Mouse (Mus musculus): Measurements from ENCODE around the gene Tspan4. TPM values are rescaled to one million over a fixed set of nuclear protein-coding genes. Genes with fewer than 3 reads are reported as not detected.

Tspan4 gene
- polyA plus RNA-seq, 1 experiment from 2014 or later = 57.1 TPM

GRCm38 (mm10) chr7:141524760-141525579 is 49.9 kb downstream of the Tspan4 start:
- Histone ChIP-seq H3K27me3 (no peaks in the 10 kb centered on the region), H3K4me3 (no peak overlapping the region), H3K4me2 (no peak overlapping the region), H3K9ac (peak overlapping the region; percentile 31; the same call in 1 of the 2 replicates), H3K27ac (replicated peaks) (0 out of 2 replicates have a peak overlapping the region, but pooled peaks have one; percentile 9), H3K4me1 (replicated peaks) (peaks cover 7% of the 10 kb centered on the region), H3K9me3 (no peaks in the 10 kb centered on the region), H3K36me3 (peaks cover 59% of the 10 kb centered on the region)
- ATAC-seq (ENCODE audit: low read depth) = peak; percentile 77
- 43% methylated on average over 6 of the region's 6 CpGs for WGBS

GRCm38 (mm10) chr7:141525580-141525925 is 50.5 kb downstream of the Tspan4 start:
- H3K9me3 ChIP-seq = no peaks in the 10 kb centered on the region
- no peak overlapping the region for H3K9ac ChIP-seq
- peaks cover 65% of the 10 kb centered on the region for H3K36me3 ChIP-seq
- H3K4me1 ChIP-seq (replicated peaks) = peaks cover 7% of the 10 kb centered on the region
- H3K27me3 ChIP-seq = no peaks in the 10 kb centered on the region
- no peak overlapping the region for H3K4me2 ChIP-seq
- no peak overlapping the region for H3K27ac ChIP-seq (replicated peaks)
- peak; percentile 49; the same call in 1 of the 2 replicates for ATAC-seq (ENCODE audit: low read depth)
- 91% methylated on average over 4 of the region's 4 CpGs for WGBS
- H3K4me3 ChIP-seq = no peak overlapping the region

GRCm38 (mm10) chr7:141535570-141535969 is 60.5 kb downstream of the Tspan4 start:
- Histone ChIP-seq H3K36me3 (peaks cover 14% of the 10 kb centered on the region), H3K9ac (no peak overlapping the region), H3K4me2 (no peak overlapping the region), H3K27ac (replicated peaks) (no peak overlapping the region), H3K9me3 (no peaks in the 10 kb centered on the region), H3K4me1 (replicated peaks) (peaks cover 20% of the 10 kb centered on the region), H3K27me3 (no peaks in the 10 kb centered on the region), H3K4me3 (no peak overlapping the region)
- no peak for ATAC-seq (ENCODE audit: low read depth)
- 65% methylated on average over 1 of the region's 1 CpGs for WGBS

- H3K4me3 ChIP-seq = peak overlapping the region; percentile 63
- no peaks in the 10 kb centered on the region for H3K36me3 ChIP-seq
- ATAC-seq (ENCODE audit: low read depth) = peak; percentile 59
- no peaks in the 10 kb centered on the region for H3K9me3 ChIP-seq
- H3K4me1 ChIP-seq (replicated peaks) = peaks cover 26% of the 10 kb centered on the region
- 0 out of 2 replicates have a peak, but pooled peaks cover 3% of the 10 kb centered on the region for H3K27me3 ChIP-seq
- peak overlapping the region; percentile 80 for H3K27ac ChIP-seq (replicated peaks)
- H3K4me2 ChIP-seq = peak overlapping the region; percentile 88
- WGBS = 20% methylated on average over 18 of the region's 18 CpGs
- peak overlapping the region; percentile 89 for H3K9ac ChIP-seq
Measured at GRCm38 (mm10) chr7:141538852-141539555, 64.0 kb downstream of the Tspan4 start.

- peak; percentile 97 for ATAC-seq (ENCODE audit: low read depth)
- H3K27me3 ChIP-seq = 0 out of 2 replicates have a peak, but pooled peaks cover 3% of the 10 kb centered on the region
- peak within 1 kb of the TSS; percentile 88 for H3K4me2 ChIP-seq
- no peaks in the 10 kb centered on the region for H3K36me3 ChIP-seq
- H3K9me3 ChIP-seq = no peaks in the 10 kb centered on the region
- peaks cover 26% of the 10 kb centered on the region for H3K4me1 ChIP-seq (replicated peaks)
- H3K9ac ChIP-seq = peak within 1 kb of the TSS; percentile 89
- 1% methylated on average over 46 of the region's 46 CpGs for WGBS
- peak within 1 kb of the TSS; percentile 80 for H3K27ac ChIP-seq (replicated peaks)
- H3K4me3 ChIP-seq = peak within 1 kb of the TSS; percentile 63
Measured at GRCm38 (mm10) chr7:141539556-141540311, 64.7 kb downstream of the Tspan4 start, which contains the start of gene Chid1. Chid1 (minus strand) TSS chr7:141539857.

GRCm38 (mm10) chr7:141540312-141541081 is 65.5 kb downstream of the Tspan4 start:
- H3K9me3 ChIP-seq = no peaks in the 10 kb centered on the region
- H3K27ac ChIP-seq (replicated peaks) = peak overlapping the region; percentile 80
- H3K9ac ChIP-seq = peak overlapping the region; percentile 73
- 51% methylated on average over 13 of the region's 13 CpGs for WGBS
- H3K4me1 ChIP-seq (replicated peaks) = peaks cover 26% of the 10 kb centered on the region
- peak overlapping the region; percentile 88 for H3K4me2 ChIP-seq
- peak; percentile 57 for ATAC-seq (ENCODE audit: low read depth)
- H3K27me3 ChIP-seq = 0 out of 2 replicates have a peak, but pooled peaks cover 3% of the 10 kb centered on the region
- peak overlapping the region; percentile 63 for H3K4me3 ChIP-seq
- H3K36me3 ChIP-seq = no peaks in the 10 kb centered on the region

GRCm38 (mm10) chr7:141541681-141542080 is 66.6 kb downstream of the Tspan4 start:
- no peak for ATAC-seq (ENCODE audit: low read depth)
- H3K4me2 ChIP-seq = no peak overlapping the region
- H3K4me1 ChIP-seq (replicated peaks) = peaks cover 26% of the 10 kb centered on the region
- H3K27me3 ChIP-seq = 0 out of 2 replicates have a peak, but pooled peaks cover 3% of the 10 kb centered on the region
- no peak overlapping the region for H3K9ac ChIP-seq
- H3K4me3 ChIP-seq = no peak overlapping the region
- no peaks in the 10 kb centered on the region for H3K36me3 ChIP-seq
- WGBS = 86% methylated on average over 4 of the region's 4 CpGs
- no peaks in the 10 kb centered on the region for H3K9me3 ChIP-seq
- H3K27ac ChIP-seq (replicated peaks) = no peak overlapping the region

- 81% methylated on average over 2 of the region's 2 CpGs for WGBS
Measured at GRCm38 (mm10) chr7:141542588-141542987, 67.5 kb downstream of the Tspan4 start.

More at GRCm38 (mm10) chr7:141542588-141542987, 67.5 kb downstream of the Tspan4 start:
- no peak overlapping the region for H3K27ac ChIP-seq (replicated peaks)
- peaks cover 26% of the 10 kb centered on the region for H3K4me1 ChIP-seq (replicated peaks)
- 0 out of 2 replicates have a peak, but pooled peaks cover 3% of the 10 kb centered on the region for H3K27me3 ChIP-seq
- H3K4me3 ChIP-seq = no peak overlapping the region
- ATAC-seq (ENCODE audit: low read depth) = no peak
- no peak overlapping the region for H3K9ac ChIP-seq
- no peaks in the 10 kb centered on the region for H3K9me3 ChIP-seq
- H3K36me3 ChIP-seq = no peaks in the 10 kb centered on the region
- no peak overlapping the region for H3K4me2 ChIP-seq

Other genes starting within 250 kb of the Tspan4 start
- 71.4 and 74.1 TPM in 2 replicates for gene Phrf1, start 246.5 kb upstream of the Tspan4 start, polyA plus RNA-seq (2015; fragmentation: Nextera tagmentation; extraction: Ambion mirVana)
- 1.0 and 1.4 TPM in 2 replicates for gene Irf7, start 208.8 kb upstream of the Tspan4 start, polyA plus RNA-seq (2015; fragmentation: Nextera tagmentation; extraction: Ambion mirVana)
- not detected in 2 replicates for gene Cdhr5, start 198.5 kb upstream of the Tspan4 start, polyA plus RNA-seq (2015; fragmentation: Nextera tagmentation; extraction: Ambion mirVana)
- gene Sct, start 196.1 kb upstream of the Tspan4 start, polyA plus RNA-seq (2015; fragmentation: Nextera tagmentation; extraction: Ambion mirVana) = 3.3 and 5.8 TPM in 2 replicates
- gene Drd4, start 183.2 kb upstream of the Tspan4 start, polyA plus RNA-seq (2015; fragmentation: Nextera tagmentation; extraction: Ambion mirVana) = 0.54 and 1.3 TPM in 2 replicates
- 150 and 156 TPM in 2 replicates for gene Deaf1, start 147.6 kb upstream of the Tspan4 start, polyA plus RNA-seq (2015; fragmentation: Nextera tagmentation; extraction: Ambion mirVana)
- gene Tmem80, start 147.5 kb upstream of the Tspan4 start, polyA plus RNA-seq (2015; fragmentation: Nextera tagmentation; extraction: Ambion mirVana) = 58.7 and 60.8 TPM in 2 replicates
- gene Eps8l2, start 136.4 kb upstream of the Tspan4 start, polyA plus RNA-seq (2015; fragmentation: Nextera tagmentation; extraction: Ambion mirVana) = 0.43 and 0.76 TPM in 2 replicates
- 328 and 340 TPM in 2 replicates for gene Taldo1, start 83.0 kb upstream of the Tspan4 start, polyA plus RNA-seq (2015; fragmentation: Nextera tagmentation; extraction: Ambion mirVana)
- gene Gatd1, start 61.1 kb upstream of the Tspan4 start, polyA plus RNA-seq (2015; fragmentation: Nextera tagmentation; extraction: Ambion mirVana) = 47.0 and 51.4 TPM in 2 replicates
- 94.3 and 111 TPM in 2 replicates for gene Cend1, start 45.7 kb upstream of the Tspan4 start, polyA plus RNA-seq (2015; fragmentation: Nextera tagmentation; extraction: Ambion mirVana)
- gene Slc25a22, start 37.3 kb upstream of the Tspan4 start, polyA plus RNA-seq (2015; fragmentation: Nextera tagmentation; extraction: Ambion mirVana) = 59.6 and 66.7 TPM in 2 replicates
- gene Pidd1, start 31.2 kb upstream of the Tspan4 start, polyA plus RNA-seq (2015; fragmentation: Nextera tagmentation; extraction: Ambion mirVana) = 3.8 and 3.9 TPM in 2 replicates
- gene Rplp2, start 27.9 kb upstream of the Tspan4 start, polyA plus RNA-seq (2015; fragmentation: Nextera tagmentation; extraction: Ambion mirVana) = 769 and 771 TPM in 2 replicates
- 17.1 and 17.6 TPM in 2 replicates for gene Pnpla2, start 20.0 kb upstream of the Tspan4 start, polyA plus RNA-seq (2015; fragmentation: Nextera tagmentation; extraction: Ambion mirVana)
- gene Cracr2b, start 14.1 kb upstream of the Tspan4 start, polyA plus RNA-seq (2015; fragmentation: Nextera tagmentation; extraction: Ambion mirVana) = 5.3 and 9.8 TPM in 2 replicates
- 19.1 and 22.7 TPM in 2 replicates for gene Cd151, start 7.8 kb upstream of the Tspan4 start, polyA plus RNA-seq (2015; fragmentation: Nextera tagmentation; extraction: Ambion mirVana)
- 79.3 and 85.0 TPM in 2 replicates for gene Polr2l, start 108 bp upstream of the Tspan4 start, polyA plus RNA-seq (2015; fragmentation: Nextera tagmentation; extraction: Ambion mirVana)
- 36.9 and 38.6 TPM in 2 replicates for gene Chid1, start 64.6 kb downstream of the Tspan4 start, polyA plus RNA-seq (2015; fragmentation: Nextera tagmentation; extraction: Ambion mirVana)
- gene Ap2a2, start 86.9 kb downstream of the Tspan4 start, polyA plus RNA-seq (2015; fragmentation: Nextera tagmentation; extraction: Ambion mirVana) = 109 and 117 TPM in 2 replicates
- gene Muc6, start 180.1 kb downstream of the Tspan4 start, polyA plus RNA-seq (2015; fragmentation: Nextera tagmentation; extraction: Ambion mirVana) = 0.17 and 0.20 TPM in 2 replicates
- gene Muc2, start 215.1 kb downstream of the Tspan4 start, polyA plus RNA-seq (2015; fragmentation: Nextera tagmentation; extraction: Ambion mirVana) = 0.37 and 0.81 TPM in 2 replicates

All from neural tube, embryonic 13.5 days (tissue).